Mouse (Mus musculus) heart, adult 2 months (tissue): ENCODE data around the gene Tmem254a. TPM values are rescaled to one million over a fixed set of nuclear protein-coding genes. Genes with fewer than 3 reads are reported as not detected.
"Not testable (repeated sequence)": the region's sequence is repeated elsewhere in the genome, so short reads cannot be mapped to it uniquely, and the experiment has no call there.

Experiments
- DNase-seq, 2 experiments: peaks; one replicate each; pipeline ENCODE4 v3.0.0; 2021
- H3K27ac ChIP-seq: fragments of 200-600 bp; 2 replicates; pipeline ENCODE4 v1.8.1; 2022
- H3K27me3 ChIP-seq: fragments of 200-500 bp; 2 replicates; pipeline ENCODE4 v1.6.1; 2012; ENCODE audit warnings: mild to moderate bottlenecking, low read length, inconsistent platforms, mixed read lengths; ENCODE audit not compliant: control insufficient read depth, insufficient read depth
- H3K36me3 ChIP-seq: fragments of 200-500 bp; 2 replicates; pipeline ENCODE4 v1.6.1; 2012; ENCODE audit warnings: low read length, inconsistent platforms; ENCODE audit not compliant: control insufficient read depth, insufficient read depth
- H3K4me1 ChIP-seq: fragments of 200-500 bp; 2 replicates; pipeline ENCODE4 v1.6.1; 2011; ENCODE audit warnings: low read length; ENCODE audit not compliant: control insufficient read depth, insufficient read depth
- H3K4me3 ChIP-seq: fragments of 200-600 bp; 2 replicates; pipeline ENCODE4 v1.8.1; 2022
- H3K79me2 ChIP-seq: fragments of 200-500 bp; replicated peaks from 2 replicates; pipeline ENCODE4 v1.6.1; 2012; ENCODE audit warnings: mild to moderate bottlenecking, inconsistent platforms, low read length, moderate library complexity, mixed read lengths; ENCODE audit not compliant: control insufficient read depth, insufficient read depth
- H3K9ac ChIP-seq: fragments of 200-500 bp; 2 replicates; pipeline ENCODE4 v1.6.1; 2012; ENCODE audit warnings: low read depth, mild to moderate bottlenecking, control low read depth, inconsistent platforms, low read length, mixed read lengths
- WGBS: fragments of 180-500 bp; shearing (Covaris S2); methylation state at CpG from one replicate; pipeline ENCODE4 v1.1.7; 2018; 5-methylcytosine and 5-hydroxymethylcytosine counted together
- intact Hi-C: fragments of 180-260 bp; cut with DNase I; formaldehyde crosslinking; loops from one replicate; pipeline ENCODE4 v1.15.1; 2025
- long read RNA-seq: library from polyadenylated mRNA; stranded (forward); transcript quantifications from one replicate; pipeline ENCODE4 v2.0.0, GENCODE M21; 2021
- polyA plus RNA-seq: library from polyadenylated mRNA; depleted of rRNA; stranded (reverse); fragments of >200 nt; gene quantifications from 2 replicates; pipeline ENCODE4 v1.2.3, GENCODE M21; 2012; rRNA removed
- total RNA-seq, 2 experiments: library from RNA; stranded (reverse); gene quantifications; 2 replicates each; pipeline ENCODE4 v1.2.3; 2021

Gene Tmem254a
- total RNA-seq (under 1 TPM; 0.23 to 0.73 TPM), polyA plus RNA-seq (0.94 and 1.3 TPM in 2 replicates)
- long read RNA-seq, partial matches to known transcripts = 0 of 2 reads
- long read RNA-seq, other reads (novel, unspliced or antisense) = 0 of 2 reads

- intact Hi-C loops, H3K27ac ChIP-seq, H3K27me3 ChIP-seq, H3K36me3 ChIP-seq, H3K4me1 ChIP-seq, DNase-seq, H3K9ac ChIP-seq, H3K4me3 ChIP-seq, H3K79me2 ChIP-seq: not testable (repeated sequence)
- no CpG with 5 or more reads among the region's 10 CpGs for WGBS
Observed at GRCm38 (mm10) chr14:25927562-25927881, at the start of gene Tmem254a. TSS of gene Tmem254a (minus strand) at chr14:25927672.

GRCm38 (mm10) chr14:25957861-25958260 is 30.4 kb upstream of the Tmem254a start:
- intact Hi-C loops, H3K4me1 ChIP-seq, H3K4me3 ChIP-seq, H3K27ac ChIP-seq, H3K36me3 ChIP-seq, H3K27me3 ChIP-seq, H3K9ac ChIP-seq, H3K79me2 ChIP-seq, DNase-seq: not testable (repeated sequence)
- no CpG with 5 or more reads among the region's 3 CpGs for WGBS

GRCm38 (mm10) chr14:25938004-25938403 is 10.5 kb upstream of the Tmem254a start, which contains the start of gene Cphx1:
TSS of gene Cphx1 (plus strand) at chr14:25938304.
- H3K27me3 ChIP-seq, H3K4me3 ChIP-seq, H3K36me3 ChIP-seq, H3K4me1 ChIP-seq, intact Hi-C loops, H3K79me2 ChIP-seq, H3K27ac ChIP-seq, DNase-seq, H3K9ac ChIP-seq: not testable (repeated sequence)
- WGBS = no CpG with 5 or more reads among the region's 8 CpGs

- H3K36me3 ChIP-seq, H3K9ac ChIP-seq, H3K27me3 ChIP-seq, intact Hi-C loops, H3K27ac ChIP-seq, H3K4me3 ChIP-seq, H3K79me2 ChIP-seq, DNase-seq, H3K4me1 ChIP-seq: not testable (repeated sequence)
- WGBS = no CpG with 5 or more reads among the region's 5 CpGs
Observed at GRCm38 (mm10) chr14:25936867-25937630, 9.6 kb upstream of the Tmem254a start.

- H3K27ac ChIP-seq, H3K4me1 ChIP-seq, intact Hi-C loops, H3K4me3 ChIP-seq, H3K9ac ChIP-seq, H3K27me3 ChIP-seq, H3K36me3 ChIP-seq, H3K79me2 ChIP-seq, DNase-seq: not testable (repeated sequence)
- no CpG with 5 or more reads among the region's 44 CpGs for WGBS
Observed at GRCm38 (mm10) chr14:25926814-25927561, 484 bp downstream of the Tmem254a start.

- H3K4me3 ChIP-seq, H3K36me3 ChIP-seq, H3K27ac ChIP-seq, H3K79me2 ChIP-seq, H3K9ac ChIP-seq, H3K27me3 ChIP-seq, DNase-seq, intact Hi-C loops, H3K4me1 ChIP-seq: not testable (repeated sequence)
- no CpG with 5 or more reads among the region's 5 CpGs for WGBS
Observed at GRCm38 (mm10) chr14:25918427-25919170, 8.9 kb downstream of the Tmem254a start.

- H3K9ac ChIP-seq, H3K27me3 ChIP-seq, H3K4me3 ChIP-seq, H3K4me1 ChIP-seq, intact Hi-C loops, H3K36me3 ChIP-seq, DNase-seq, H3K79me2 ChIP-seq, H3K27ac ChIP-seq: not testable (repeated sequence)
- WGBS = no CpG with 5 or more reads among the region's 8 CpGs
Observed at GRCm38 (mm10) chr14:25908976-25909375, 18.5 kb downstream of the Tmem254a start.

- WGBS = no CpG with 5 or more reads among the region's 9 CpGs
- H3K9ac ChIP-seq, H3K36me3 ChIP-seq, H3K79me2 ChIP-seq, intact Hi-C loops, H3K4me1 ChIP-seq, H3K27me3 ChIP-seq, H3K4me3 ChIP-seq, DNase-seq, H3K27ac ChIP-seq: not testable (repeated sequence)
Observed at GRCm38 (mm10) chr14:25907272-25907671, 20.2 kb downstream of the Tmem254a start.

GRCm38 (mm10) chr14:25905243-25905642 is 22.2 kb downstream of the Tmem254a start:
- 86% methylated on average over 1 of the region's 5 CpGs for WGBS

More at GRCm38 (mm10) chr14:25905243-25905642, 22.2 kb downstream of the Tmem254a start:
- DNase-seq, intact Hi-C loops, H3K4me1 ChIP-seq, H3K27me3 ChIP-seq, H3K36me3 ChIP-seq, H3K4me3 ChIP-seq, H3K27ac ChIP-seq, H3K79me2 ChIP-seq, H3K9ac ChIP-seq: not testable (repeated sequence)
